Mouse (Mus musculus) lung, adult 2 months (tissue): ENCODE measurements around the gene Pth2. TPM values are rescaled to one million over a fixed set of nuclear protein-coding genes. Genes with fewer than 3 reads are reported as not detected.
A peak's percentile ranks its signal among the peaks of the same experiment; 100 is the strongest.

Experiments used
- DNase-seq: peaks from one replicate; pipeline ENCODE4 v3.0.0; 2022
- H3K4me1 ChIP-seq: fragments of 200-500 bp; 2 replicates; pipeline ENCODE4 v1.6.1; 2011; ENCODE audit warnings: low read length; ENCODE audit not compliant: control insufficient read depth, insufficient read depth
- H3K4me3 ChIP-seq: fragments of 200-500 bp; replicated peaks from 2 replicates; pipeline ENCODE3; 2011; ENCODE audit warnings: low read depth, mild to moderate bottlenecking, control low read depth, low read length; ENCODE audit errors: extremely low read depth
- CTCF ChIP-seq: fragments of 200-500 bp; IDR thresholded peaks from 2 replicates; pipeline ENCODE4 v1.5.1; 2011; ENCODE audit warnings: mild to moderate bottlenecking, low read length, control low read depth; ENCODE audit not compliant: insufficient read depth
- POLR2A ChIP-seq: fragments of 200-500 bp; IDR thresholded peaks from 2 replicates; pipeline ENCODE4 v1.6.1; 2011; ENCODE audit warnings: low read depth, mild to moderate bottlenecking, control low read depth, low read length, borderline replicate concordance; ENCODE audit errors: extremely low read depth
- WGBS: fragments of 180-500 bp; shearing (Covaris S2); methylation state at CpG from one replicate; pipeline ENCODE4 v1.1.7; 2018; 5-methylcytosine and 5-hydroxymethylcytosine counted together
- polyA plus RNA-seq: library from polyadenylated mRNA; depleted of rRNA; stranded (reverse); fragments of >200 nt; gene quantifications from 2 replicates; pipeline ENCODE4 v1.2.3, GENCODE M21; 2012

Gene Pth2
- polyA plus RNA-seq, 1 experiment: not detected

DNA sequence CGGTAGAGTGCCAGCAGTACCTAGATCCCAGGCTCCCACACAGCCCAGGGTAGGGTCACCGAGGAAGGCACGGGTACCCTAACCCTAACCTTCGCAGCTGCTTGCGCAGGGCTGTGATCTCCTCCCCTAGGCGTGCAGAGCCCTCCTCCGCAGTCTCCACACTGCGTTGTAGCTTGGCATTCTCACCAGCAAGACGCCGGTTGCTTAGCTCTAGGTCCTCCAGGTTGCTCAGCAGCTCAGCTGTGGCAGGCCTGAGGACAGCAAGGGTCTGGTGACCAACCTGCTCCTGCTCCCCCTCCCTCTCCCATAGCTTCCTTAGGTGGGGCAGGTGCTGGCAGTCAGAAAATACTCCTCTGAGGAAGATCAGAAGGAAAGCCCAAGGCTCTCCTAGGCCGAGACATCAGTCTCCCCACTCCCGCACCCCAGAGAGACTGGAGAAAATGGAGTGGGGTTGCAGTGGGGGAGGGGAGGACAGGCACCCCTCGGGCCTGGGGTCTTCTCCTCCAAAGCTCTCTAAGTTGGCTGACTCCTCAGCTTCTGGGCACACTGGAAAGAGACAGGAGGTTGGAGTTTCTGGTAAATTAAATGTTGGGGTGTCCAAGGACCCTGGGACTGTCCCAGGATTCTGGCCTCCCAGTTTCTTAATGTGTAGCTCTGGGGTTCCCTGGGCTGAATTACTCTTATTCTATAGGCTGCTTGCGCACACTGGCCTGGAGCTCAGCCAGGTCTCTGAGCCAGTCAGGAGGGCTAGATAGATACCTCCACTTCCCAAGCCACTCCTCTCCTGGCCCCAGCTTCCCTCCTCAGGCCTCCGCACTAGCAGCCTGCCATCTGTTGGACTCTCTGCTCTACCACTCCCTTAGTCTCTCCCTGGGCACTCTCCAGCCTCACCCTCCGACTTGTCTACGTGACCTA, 13.3 kb downstream of the Pth2 start:
- H3K4me3 ChIP-seq: no peak overlapping the region

DNA sequence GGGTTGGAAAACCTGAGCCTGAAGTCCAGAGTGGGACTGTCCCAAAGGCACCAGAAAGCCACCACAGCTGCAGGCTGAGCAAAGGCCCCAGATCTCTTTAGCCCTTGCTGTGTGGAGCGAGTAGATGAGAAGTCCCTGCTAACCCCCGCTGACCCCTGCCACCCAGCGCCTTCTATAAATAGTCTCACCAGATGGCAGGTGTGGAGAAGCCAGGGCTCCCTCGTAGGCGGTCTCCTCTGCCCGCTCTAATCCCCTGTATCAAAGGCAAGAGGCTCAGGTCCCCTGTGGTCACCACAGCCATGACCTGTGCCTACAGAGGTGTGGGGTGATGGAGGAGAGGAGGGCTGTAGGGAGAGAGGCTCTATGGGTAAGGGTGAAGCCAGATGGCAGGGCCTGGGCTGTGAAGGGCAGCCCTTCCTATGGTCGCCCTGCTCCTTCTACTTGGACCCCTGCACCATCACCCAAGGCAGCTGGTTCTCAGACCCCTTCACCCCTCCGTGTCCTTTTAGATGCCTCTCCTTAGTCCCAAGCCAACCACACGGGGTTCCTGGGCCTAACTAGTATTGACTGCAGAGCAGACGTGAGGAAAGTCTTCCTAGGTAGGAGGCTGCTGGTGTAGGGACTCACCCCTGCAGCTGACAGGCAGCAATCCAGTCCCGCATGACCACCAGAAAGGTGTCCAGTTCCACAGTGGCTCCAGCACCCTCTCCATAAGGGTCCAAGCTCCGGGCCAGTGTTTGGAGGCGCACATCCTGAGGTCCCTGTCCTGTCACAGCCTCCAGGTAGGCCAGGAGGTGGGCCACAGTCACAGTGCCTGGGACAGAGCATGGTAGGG, 14.8 kb downstream of the Pth2 start:
- WGBS: 60% methylated on average over 13 of the region's 13 CpGs
- TF ChIP-seq CTCF (no peak), POLR2A (no peak)
- DNase-seq: no peak
- Histone ChIP-seq H3K4me3 (no peak overlapping the region), H3K4me1 (no peaks in the 10 kb centered on the region)

More for the DNA sequence above, 13.3 kb downstream of the Pth2 start:
- TF ChIP-seq CTCF: no peak
- peak; percentile 34; the same call in 1 of the 2 replicates for TF ChIP-seq POLR2A
- DNase-seq: no peak
- H3K4me1 ChIP-seq: no peaks in the 10 kb centered on the region
- WGBS: 74% methylated on average over 17 of the region's 17 CpGs

GRCm38 (mm10) chr7:45196176-45196535, 15.4 kb downstream of the Pth2 start:
- H3K4me3 ChIP-seq: no peak overlapping the region
- no peaks in the 10 kb centered on the region for H3K4me1 ChIP-seq
- no peak for DNase-seq
- no peak for TF ChIP-seq CTCF
- no peak for TF ChIP-seq POLR2A
- 83% methylated on average over 4 of the region's 4 CpGs for WGBS

DNA sequence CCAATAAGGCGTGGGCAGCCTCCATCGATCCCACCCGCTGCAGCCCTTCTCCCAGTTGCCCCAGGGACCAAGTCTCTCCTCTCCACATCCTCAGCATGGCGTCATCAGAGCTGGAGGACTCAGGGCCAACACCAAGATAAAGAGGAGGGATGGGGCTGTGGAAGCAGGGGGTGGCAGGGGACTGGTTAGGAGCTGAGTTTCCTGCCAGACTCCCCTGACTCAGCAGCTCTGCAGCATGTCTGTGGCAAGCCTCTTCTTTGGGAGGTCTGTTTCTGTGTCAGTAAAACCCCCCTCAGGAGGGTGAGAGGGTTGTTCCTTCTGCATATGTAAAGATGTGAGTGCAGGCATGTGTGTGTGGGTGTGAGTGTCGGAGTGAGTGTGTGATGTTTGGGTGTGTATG, 16.2 kb downstream of the Pth2 start:
- Histone ChIP-seq H3K4me3 (no peak overlapping the region), H3K4me1 (no peaks in the 10 kb centered on the region)
- no peak for DNase-seq
- 74% methylated on average over 5 of the region's 5 CpGs for WGBS
- no peak for TF ChIP-seq POLR2A
- TF ChIP-seq CTCF: no peak

- peak; percentile 59 for DNase-seq
- 13% methylated on average over 5 of the region's 5 CpGs for WGBS
These were observed 17.6 kb downstream of the Pth2 start for GRCm38 (mm10) chr7:45198435-45198834.

DNA sequence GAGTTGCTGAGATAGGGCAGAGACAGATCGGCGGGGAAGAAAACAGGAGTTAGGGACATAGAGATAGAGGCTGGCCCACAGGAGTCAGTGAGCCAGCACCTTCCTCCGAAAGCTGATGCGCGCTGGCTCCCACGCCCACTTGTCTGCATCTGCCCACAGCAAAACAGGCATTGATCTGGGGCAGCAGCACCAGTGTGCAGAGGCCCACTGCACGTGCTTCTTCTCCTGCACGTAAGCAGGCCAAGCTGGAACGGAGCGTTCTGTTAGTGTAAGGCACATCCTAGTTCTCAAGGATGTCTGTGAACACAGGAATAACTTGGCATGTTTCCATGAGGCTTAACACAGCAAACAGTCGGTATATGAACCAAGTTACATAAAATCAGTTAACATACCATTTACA, 18.2 kb downstream of the Pth2 start:
- Histone ChIP-seq H3K4me3 (no peak overlapping the region), H3K4me1 (no peaks in the 10 kb centered on the region)
- 73% methylated on average over 11 of the region's 11 CpGs for WGBS
- no peak for TF ChIP-seq CTCF
- no peak for TF ChIP-seq POLR2A
- DNase-seq: no peak

More at GRCm38 (mm10) chr7:45198435-45198834, 17.6 kb downstream of the Pth2 start:
- no peak overlapping the region for H3K4me3 ChIP-seq
- no peaks in the 10 kb centered on the region for H3K4me1 ChIP-seq
- TF ChIP-seq POLR2A: no peak
- peak; percentile 93 for TF ChIP-seq CTCF

DNA sequence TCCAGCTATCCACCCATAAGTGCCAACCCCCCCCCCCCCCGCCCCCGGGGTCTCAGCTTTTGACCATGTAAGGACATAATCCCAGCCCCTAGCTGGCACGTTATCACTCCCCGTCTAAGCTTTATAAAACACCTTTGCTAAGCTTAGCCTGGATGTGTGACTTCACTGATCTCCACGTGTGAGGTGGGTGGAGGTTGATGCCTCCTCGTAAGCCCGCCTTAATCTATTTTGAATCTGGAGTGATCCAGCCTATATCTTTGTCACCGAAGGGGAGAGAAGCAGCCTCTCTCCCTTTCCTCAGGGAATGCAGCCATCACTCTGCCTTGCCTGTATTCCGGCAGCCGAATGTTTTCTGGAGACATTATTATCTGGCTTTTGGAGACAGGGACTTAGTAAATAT, 21.9 kb downstream of the Pth2 start:
- TF ChIP-seq POLR2A (no peak), CTCF (no peak)
- 39% methylated on average over 10 of the region's 10 CpGs for WGBS
- no peaks in the 10 kb centered on the region for H3K4me1 ChIP-seq
- no peak overlapping the region for H3K4me3 ChIP-seq
- DNase-seq: no peak

DNA sequence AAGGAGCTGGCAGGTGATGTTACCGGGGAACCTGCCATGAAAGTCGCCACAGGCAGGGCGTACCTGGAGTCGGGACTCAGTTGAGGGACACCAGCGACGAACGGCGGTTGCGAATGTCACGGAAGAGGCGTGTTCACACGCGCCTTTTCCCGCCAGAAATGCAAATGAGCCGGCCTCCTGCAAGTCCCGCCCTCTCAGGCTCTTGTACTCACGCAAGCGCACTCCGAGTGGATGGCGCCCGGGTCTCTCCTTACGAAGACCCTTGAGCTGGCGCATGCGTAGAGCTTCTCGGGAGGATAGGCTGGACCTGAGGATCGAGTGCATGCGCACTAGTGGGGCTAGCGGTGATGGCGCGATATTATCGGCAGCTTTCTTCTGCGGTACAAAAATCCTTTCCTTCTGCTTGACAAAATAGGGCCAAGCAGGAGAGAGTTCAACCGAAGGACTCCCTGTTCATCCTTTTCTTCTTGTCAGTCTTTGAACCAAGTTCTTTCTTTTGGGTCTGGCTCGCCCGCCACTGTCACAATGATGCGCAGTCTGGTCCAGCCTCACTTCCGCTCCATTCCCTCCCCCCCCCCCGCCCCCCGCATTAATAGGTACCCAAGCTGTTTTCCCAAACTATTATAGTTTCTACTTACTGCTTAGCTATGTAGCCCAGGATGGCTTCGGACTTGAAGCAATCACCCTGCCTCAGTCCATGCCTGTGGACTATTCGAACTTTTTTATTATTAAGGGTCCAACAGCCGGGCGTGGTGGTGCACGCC, 23.8 kb downstream of the Pth2 start, which contains the start of gene Ccdc155:
Gene Ccdc155 (minus strand): TSS at position 513 of the 764 bp plus-strand sequence.
- TF ChIP-seq POLR2A: peak; percentile 67; the same call in 1 of the 2 replicates
- TF ChIP-seq CTCF: no peak
- WGBS: 7% methylated on average over 44 of the region's 44 CpGs
- Histone ChIP-seq H3K4me3 (peak within 1 kb of the TSS; percentile 50), H3K4me1 (no peaks in the 10 kb centered on the region)
- peak; percentile 85 for DNase-seq

GRCm38 (mm10) chr7:45208260-45208659, 27.5 kb downstream of the Pth2 start:
- TF ChIP-seq POLR2A (no peak), CTCF (no peak)
- DNase-seq: no peak
- Histone ChIP-seq H3K4me1 (0 out of 2 replicates have a peak, but pooled peaks cover 2% of the 10 kb centered on the region), H3K4me3 (no peak overlapping the region)
- WGBS: 78% methylated on average over 6 of the region's 6 CpGs
